Mouse (Mus musculus) CH12F3 (cell line): ENCODE data around the gene Mical1.

Experiments used
- in situ Hi-C: fragments of 300-500 bp; cut with MboI; formaldehyde crosslinking; loops from 2 replicates; pipeline ENCODE4 v1.14.3; 2020; ENCODE audit warnings: low sequenced_read_pairs

The Mical1 gene

GRCm38 (mm10) chr10:41476171-41477017, at the start of gene Mical1:
TSS of gene Mical1 (plus strand) at chr10:41476314.
- in situ Hi-C loops, result no loop called here

- in situ Hi-C loops, result no loop called here
Observed at GRCm38 (mm10) chr10:41426368-41426767, 49.7 kb upstream of the Mical1 start.

- in situ Hi-C loops, result no loop called here
Observed at GRCm38 (mm10) chr10:41434624-41435023, 41.5 kb upstream of the Mical1 start.

DNA sequence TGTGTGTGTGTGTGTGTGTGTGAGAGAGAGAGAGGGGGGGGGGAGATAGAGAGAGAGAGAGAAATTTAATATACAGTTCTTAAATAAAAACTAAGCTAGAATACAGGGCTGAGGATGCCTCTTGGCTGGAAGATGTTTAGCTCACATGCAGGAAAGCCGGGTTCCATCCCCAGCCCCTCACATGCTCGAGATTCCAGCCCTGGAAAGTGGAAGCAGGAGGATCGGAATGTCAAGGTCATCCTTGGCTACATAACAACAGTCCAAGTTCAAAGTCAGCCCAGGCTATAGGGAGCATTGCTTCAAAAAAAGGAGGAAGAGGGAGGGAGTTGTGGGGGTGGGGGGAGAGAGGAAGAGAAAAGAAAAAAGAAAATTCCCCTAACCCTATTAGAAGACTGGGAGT, 41.0 kb upstream of the Mical1 start:
- in situ Hi-C loops, result no loop called here

GRCm38 (mm10) chr10:41448216-41448615, 27.9 kb upstream of the Mical1 start:
- in situ Hi-C loops, result no loop called here

DNA sequence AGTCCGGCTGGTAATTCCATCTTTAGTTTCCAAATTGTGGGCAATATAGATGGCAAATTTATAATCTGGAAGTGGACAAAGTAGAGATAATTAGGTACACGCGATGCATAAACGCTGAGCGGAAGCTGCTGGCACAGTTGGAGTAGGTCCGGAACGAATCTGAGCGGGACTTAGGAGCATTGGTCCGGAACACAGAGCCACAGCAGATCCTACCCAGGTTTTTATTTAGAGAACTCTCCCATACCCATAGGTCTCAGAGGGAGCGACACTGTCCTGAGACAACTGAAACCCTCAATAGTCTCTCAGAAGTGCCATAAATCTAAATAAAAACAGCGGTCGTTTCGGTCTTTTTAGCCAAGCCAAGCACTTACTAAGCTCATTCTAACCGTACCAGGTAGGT, 26.4 kb upstream of the Mical1 start:
- in situ Hi-C loops, result no loop called here

DNA sequence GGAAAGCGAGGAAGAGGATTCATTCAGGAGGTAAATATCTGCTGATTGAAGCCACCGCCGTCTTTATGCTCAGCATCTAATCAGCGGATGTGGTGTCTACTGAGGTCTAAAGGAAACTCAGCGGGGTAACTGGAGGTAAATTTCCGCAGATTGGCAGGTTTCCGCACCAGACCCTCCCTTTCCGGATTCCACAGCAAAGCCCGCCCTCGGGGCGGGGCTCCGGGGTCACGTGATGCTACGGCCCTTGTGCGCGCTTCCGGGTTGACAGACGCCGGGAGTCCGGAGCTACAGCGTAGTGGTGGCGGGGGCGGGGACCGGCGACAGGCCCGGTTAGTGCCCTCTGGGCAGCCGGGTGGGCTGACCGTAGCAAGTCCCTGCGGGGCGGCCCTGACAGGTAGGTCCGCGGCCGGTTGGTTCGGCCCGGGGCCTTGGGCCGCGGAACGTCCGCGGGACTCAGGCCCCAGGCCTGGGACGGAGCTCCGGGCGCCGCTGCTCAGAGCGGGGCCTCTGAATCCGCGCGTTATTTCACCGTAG, 25.9 kb upstream of the Mical1 start, which contains the start of gene Zbtb24:
Gene Zbtb24 (plus strand): TSS at position 247 of the 534 bp plus-strand sequence.
- in situ Hi-C loops, result no loop called here

GRCm38 (mm10) chr10:41450780-41451522, 25.2 kb upstream of the Mical1 start:
- in situ Hi-C loops, result no loop called here

GRCm38 (mm10) chr10:41451656-41452055, 24.5 kb upstream of the Mical1 start:
- in situ Hi-C loops, result no loop called here

DNA sequence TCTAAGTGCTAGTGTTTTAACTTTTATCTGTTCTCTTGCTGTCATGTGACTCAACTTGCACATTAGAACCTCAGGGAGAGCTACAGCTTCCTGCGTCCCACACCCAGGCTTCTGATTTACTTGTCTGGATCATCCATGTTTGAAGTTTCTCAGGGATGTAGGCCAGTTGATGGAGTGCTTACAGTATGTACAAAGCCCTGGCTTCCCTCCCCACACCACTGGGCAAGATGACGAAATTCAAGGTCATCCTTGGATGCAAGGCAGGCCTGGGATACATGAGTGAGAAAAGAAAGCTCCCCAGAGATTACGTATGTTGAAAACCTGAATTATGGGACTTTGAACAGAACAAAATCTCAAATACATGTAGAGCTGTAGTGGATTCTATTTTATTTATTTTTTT, 23.3 kb upstream of the Mical1 start:
- in situ Hi-C loops, result no loop called here

DNA sequence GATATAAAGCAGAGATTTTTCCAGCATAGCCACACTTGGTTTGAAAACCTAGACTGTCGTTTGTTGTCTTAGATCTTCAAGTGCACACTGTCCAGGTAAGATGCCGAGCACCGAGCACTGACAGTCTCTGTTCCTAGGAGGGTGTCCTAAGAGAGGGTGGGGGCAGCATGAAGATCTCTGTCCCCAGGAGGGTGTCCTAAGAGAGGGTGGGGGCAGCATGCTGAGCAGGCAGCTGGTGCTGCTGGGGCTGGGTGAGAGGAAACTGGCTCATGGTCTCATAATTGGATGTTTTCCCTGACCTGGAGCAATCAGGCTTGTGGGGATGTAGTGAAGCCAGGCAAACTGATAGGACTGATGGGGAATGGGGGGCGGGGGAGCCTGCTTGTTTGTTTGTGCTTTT, 16.1 kb upstream of the Mical1 start:
- in situ Hi-C loops, result no loop called here

- in situ Hi-C loops, result no loop called here
Observed at GRCm38 (mm10) chr10:41460501-41460900, 15.6 kb upstream of the Mical1 start.

DNA sequence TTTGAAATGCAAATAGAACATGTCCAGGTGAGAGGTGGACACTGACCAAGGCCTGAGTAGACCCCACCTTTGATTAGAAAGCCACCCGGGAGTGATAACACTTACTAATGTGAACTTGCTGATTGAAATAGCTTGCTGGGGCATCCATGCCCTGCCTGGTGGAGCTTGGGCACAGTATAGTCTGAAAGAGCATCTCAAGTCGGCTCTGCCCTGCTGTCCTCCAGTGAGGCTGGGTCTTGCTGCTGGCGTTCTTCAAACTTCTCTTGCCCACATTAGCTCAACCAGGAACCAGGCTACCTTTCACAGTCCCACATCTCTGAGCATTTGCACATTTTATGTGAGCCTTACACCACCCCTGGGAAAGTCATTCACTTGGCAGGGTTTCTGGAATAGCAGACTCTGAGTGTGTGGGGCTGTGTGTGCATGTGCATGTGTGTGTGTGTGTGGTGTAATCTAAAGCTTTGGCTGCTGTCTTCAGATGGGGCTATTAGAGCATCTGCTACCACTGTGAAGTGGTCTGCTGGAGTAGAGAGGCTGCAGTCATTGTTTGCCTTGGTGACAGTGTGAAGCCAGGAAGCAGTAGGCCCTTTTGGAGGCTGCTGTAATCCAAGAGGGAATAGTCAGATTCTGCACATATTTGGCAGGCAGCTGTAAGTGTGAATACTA, 14.9 kb upstream of the Mical1 start:
- in situ Hi-C loops, result no loop called here

DNA sequence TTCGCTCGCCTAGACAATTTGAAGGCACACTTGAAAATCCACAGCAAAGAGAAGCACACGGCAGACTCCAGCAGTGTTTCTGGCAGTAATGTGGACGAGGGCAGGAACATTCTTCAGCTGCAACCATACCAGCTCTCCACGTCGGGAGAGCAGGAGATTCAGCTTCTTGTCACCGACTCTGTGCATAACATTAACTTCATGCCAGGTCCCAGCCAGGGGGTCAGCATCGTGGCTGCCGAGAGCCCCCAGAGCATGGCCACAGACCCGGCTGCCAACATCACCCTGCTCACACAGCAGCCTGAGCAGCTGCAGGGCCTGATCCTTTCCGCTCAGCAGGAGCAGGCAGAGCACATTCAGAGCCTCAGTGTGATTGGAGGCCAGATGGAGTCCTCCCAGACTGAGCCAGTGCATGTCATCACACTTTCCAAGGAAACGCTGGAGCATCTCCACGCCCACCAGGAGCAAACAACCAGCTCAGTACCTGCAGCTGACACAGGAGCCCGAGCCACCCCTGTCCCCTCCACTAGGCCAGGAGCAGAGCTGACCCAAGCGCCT, 11.6 kb upstream of the Mical1 start:
- in situ Hi-C loops, result no loop called here

GRCm38 (mm10) chr10:41467325-41467724, 8.8 kb upstream of the Mical1 start:
- in situ Hi-C loops, result no loop called here

GRCm38 (mm10) chr10:41470693-41471092, 5.4 kb upstream of the Mical1 start:
- in situ Hi-C loops, result no loop called here

- in situ Hi-C loops, result no loop called here
Observed at GRCm38 (mm10) chr10:41472534-41472933, 3.6 kb upstream of the Mical1 start.

DNA sequence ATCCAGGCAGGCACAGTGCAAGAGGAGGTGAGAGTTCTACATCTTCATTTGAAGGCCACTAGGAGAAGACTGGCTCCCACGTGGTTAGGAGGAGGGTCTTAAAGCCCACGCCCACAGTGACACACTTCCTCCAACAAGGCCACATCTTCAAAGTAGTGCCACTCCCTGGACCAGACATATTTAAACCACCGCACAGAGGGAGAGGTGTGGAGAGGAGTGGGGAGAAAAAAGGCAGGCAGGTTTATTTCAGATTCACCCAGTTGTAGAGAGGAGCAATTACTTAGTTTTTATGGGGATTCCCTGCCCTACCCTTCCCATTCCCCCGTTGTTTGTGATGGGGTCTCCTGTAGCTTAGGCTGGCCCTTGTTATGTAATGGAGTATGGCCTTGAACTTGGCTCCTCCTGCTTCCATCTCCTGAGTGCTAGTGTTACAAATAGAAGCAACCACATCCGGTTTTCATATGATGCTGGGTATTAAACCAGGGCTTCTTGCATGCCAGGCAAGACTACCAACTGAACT, 3.1 kb upstream of the Mical1 start:
- in situ Hi-C loops, result no loop called here

- in situ Hi-C loops, result no loop called here
Observed at GRCm38 (mm10) chr10:41473782-41474468, 2.2 kb upstream of the Mical1 start.

DNA sequence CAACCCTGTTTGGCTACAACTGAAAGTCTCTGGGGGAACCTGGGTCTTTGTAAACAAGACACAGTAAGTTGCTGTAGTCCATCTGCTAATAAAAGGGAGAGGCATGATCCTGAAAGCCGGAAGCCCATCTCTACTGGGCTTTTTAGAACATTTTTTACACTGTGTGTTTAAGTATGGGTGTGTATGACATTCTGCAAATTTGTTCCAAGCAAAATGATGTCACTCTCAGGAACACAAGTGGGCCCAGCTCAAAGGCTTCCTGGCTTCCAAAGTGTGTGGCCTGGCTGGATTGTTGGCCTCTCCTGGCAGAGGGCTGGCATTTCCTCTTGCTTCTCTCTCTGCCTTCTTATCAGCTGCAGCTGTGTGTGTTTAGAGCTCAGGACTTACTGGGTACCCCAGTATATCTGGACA, 1.1 kb upstream of the Mical1 start:
- in situ Hi-C loops, result no loop called here
